Mouse (Mus musculus): ENCODE results near the gene Yif1a.
A peak's percentile ranks its signal among the peaks of the same experiment; 100 is the strongest.

The Yif1a gene

DNA sequence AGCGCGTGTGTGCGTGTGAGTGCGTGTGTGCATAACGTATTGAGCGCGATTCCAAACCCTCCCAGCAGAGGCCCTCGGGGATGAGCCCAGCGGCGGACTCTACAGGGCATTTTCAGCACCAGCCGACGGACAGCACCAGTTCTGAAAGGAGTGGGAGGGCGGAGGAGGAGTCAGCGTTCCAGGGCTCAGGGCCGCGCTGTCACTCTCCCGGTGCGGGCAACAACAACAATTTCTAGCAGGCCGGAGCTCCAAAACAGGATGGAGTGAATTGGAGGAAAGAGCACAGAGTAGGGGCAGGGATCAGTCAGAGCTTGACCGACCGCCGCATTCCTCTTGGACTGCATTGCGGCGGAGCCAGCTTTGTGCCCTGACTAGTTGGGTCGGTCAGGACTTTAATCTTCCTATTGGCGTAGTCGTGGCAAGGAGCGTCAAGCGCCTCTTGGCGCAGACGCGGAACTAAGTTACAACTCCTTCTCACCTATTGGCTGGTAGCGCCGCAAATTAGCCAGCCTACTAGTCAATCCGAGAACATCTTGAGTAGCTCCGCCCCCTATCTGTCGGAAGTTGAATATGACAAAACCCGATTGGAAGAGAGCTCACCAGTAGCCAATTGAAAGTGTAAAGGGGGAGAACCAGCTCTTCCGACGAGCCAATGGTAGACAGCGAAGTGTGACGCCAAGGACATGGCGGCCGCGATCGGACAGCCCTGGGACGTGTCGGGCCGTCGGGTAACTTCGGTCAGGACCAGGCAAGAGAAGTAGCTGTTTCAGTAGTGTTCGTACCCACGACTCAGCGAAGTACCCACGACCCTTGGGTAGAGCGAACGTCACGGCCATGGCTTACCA lies at the start of gene Yif1a:
Gene Yif1a, plus strand, starts transcription at position 655 of the 845 bp plus-strand sequence.
- peak; percentile 87 for DNase-seq

DNA sequence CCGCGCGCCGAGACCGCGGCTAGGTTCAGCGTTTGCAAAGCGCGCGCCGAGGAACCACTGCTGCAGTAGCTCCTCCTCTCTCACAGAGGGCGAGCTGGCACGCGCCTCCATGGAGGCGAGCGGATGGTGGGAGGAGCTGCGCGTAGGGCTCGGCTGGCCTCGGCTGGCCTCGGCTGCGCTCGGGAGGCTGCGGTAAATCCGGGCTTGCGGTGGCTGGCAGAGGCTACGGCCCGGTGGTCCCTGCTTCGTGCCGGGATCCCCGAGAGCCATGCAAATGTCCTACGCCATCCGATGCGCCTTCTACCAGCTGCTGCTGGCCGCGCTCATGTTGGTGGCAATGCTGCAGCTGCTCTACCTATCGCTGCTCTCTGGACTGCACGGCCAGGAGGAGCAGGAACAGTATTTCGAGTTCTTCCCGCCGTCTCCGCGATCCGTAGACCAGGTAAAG lies 49.6 kb upstream of the Yif1a start, which contains the start of the genes B4gat1 and AC124502.3:
Gene B4gat1, plus strand, starts transcription at position 118 of the 448 bp plus-strand sequence.
Gene AC124502.3, plus strand, starts transcription at position 183 of the 448 bp plus-strand sequence.
- peak; percentile 92 for DNase-seq

DNA sequence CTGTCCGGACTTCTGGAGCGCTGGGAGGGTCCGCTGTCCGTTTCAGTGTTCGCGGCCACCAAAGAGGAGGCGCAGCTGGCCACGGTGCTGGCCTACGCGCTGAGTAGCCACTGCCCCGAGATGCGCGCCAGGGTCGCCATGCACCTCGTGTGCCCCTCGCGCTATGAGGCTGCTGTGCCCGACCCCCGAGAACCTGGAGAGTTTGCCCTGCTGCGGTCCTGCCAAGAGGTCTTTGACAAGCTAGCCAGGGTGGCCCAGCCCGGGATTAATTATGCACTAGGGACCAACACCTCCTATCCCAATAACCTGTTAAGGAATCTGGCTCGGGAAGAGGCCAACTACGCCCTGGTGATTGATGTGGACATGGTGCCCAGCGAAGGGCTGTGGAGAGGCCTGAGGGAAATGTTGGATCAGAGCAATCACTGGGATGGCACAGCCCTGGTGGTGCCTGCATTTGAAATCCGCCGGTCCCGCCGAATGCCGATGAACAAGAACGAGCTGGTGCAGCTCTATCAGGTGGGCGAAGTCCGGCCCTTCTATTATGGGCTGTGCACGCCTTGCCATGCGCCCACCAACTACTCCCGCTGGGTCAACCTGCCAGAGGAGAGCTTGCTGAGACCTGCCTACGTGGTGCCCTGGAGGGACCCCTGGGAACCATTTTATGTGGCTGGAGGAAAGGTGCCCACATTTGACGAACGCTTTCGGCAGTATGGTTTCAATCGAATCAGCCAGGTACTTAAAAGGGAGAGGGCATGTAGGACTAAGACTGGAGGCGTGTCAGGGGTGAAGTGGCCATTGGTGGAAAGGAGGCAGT lies 48.8 kb upstream of the Yif1a start:
- DNase-seq, result no peak

DNA sequence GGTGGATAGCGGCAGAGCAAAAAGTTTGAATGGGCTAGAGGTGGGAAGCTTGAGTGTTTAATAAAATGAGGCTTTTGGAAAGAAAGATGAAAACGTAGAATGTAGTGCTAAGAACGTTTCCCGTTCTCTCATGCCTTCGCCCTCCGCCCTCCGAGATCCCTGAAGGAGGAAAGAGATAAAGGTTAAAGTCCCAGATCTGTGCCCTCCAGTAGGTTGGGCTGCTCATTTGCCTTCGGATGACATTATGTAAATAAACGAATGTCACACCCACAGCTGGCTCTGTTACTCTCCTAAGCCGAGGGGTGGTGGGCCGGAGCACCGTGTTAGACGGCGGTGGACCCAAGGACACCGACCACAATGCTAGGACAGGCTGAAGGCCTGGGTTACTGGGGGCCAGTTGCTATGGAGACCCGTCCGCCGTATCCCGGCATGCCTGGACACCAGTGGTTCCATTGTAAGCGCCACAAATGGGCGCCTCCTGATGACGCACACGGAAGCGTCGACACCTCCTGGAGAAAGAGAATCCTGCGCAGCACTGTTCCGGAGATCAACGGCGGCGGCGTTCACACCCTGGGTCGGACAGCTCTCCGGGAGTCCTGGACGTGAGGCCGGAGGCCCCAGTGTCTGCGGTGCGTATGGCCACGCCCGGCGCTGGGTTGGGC lies 47.3 kb upstream of the Yif1a start, which contains the start of gene Brms1:
Gene Brms1, plus strand, starts transcription at position 493 of the 662 bp plus-strand sequence.
- peak; percentile 92 for DNase-seq

DNA sequence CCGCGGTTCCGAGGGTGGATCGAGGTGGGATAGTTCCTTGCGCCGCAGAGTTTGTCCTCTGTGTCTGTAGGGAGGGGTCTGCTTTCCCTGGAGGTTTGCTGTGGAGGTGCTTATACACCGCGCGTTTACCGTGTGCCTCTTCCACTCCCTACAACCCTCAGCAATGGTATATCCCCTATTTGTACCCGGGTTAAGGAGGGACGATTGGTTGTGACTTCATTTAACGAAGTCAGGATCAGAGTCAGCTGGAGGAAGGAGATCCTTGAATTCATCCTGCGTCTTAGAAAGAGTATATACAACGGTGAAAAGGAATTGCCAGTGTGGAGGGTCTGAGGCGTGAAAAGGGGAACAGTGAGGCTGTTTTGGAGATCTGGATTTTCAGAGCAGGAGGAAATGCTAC lies 46.8 kb upstream of the Yif1a start:
- DNase-seq, result no peak

DNA sequence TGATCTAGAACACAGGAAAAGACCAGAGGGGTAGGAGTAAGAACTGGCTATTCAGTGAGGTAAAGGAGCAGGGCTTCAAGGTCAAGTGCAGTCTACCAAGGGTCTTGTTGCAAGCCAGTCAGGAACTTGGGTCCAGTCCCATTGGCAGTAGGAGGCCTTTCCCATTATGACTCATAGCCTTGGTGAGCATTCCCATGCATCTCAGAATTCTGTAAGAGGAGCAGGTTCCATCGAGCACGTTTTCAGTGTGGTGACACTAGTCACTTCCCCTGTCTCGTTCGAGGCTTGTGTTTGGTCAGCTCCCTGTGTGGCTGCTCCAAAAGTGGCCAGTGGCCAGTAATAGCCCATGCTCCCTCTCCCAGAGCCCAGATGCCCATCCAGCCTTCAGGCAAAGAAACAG lies 42.8 kb upstream of the Yif1a start:
- no peak for DNase-seq

DNA sequence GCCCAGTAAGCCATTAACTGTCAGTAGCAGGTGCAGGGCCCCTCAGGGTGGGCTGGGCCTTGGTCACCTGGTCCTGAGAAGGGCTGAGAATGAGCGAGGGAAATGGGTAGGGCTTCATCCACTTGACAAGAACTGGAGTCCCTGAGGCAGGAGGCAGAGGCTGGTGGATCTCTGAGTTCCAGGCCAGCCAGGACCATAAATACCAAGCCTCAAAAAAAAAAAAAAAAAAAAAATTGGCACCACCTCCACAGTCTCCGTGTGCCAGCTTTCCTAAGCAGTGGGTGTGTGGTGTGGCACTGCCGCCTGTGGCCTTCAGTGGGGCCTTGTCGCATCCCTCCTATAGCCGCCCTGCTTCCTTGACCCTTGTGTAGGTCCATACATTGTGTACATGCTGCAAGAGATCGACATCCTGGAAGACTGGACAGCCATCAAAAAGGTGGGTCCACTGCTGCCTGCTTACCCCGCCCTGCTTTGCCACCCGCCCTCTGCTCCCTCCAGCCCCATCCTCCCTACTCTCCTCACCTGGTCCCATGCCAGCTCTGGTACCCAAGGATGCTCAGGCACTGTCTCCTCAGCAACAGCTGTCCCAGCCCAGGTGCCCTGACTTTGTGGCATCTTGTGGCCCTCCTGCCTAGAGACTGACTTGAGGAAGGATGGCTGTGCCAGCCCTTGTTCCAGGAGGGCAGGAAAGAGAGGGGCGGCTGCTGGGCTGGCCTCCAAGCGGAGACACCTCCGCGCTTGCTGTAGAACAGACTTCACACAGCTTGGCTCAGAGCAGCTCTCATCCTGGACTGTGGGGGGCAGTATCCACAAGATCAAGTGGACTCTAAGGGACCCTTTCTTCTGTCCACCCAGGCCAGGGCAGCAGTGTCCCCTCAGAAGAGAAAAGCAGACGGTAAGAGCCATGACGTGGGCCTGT lies 39.9 kb upstream of the Yif1a start:
- peak; percentile 65 for DNase-seq

DNA sequence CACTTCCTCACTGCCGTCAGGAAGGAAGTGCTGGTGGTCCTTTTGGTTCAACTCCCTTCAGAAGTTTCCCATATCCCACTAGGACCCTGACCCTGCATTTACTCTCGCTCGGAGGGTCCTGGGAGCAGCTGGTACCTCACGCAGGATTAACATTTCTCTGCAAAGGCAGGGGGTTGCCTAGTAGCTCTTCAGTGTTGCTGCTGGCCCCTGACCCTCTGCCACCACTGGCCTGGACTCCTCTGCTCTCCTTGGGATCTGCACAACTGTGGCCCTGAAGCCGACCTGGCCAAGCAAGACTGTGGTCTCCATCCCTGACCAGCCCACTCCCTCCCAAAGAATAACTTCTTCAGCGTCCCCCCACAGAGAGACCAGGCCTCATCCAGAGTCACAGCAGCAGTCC lies 39.0 kb upstream of the Yif1a start:
- DNase-seq, result no peak

DNA sequence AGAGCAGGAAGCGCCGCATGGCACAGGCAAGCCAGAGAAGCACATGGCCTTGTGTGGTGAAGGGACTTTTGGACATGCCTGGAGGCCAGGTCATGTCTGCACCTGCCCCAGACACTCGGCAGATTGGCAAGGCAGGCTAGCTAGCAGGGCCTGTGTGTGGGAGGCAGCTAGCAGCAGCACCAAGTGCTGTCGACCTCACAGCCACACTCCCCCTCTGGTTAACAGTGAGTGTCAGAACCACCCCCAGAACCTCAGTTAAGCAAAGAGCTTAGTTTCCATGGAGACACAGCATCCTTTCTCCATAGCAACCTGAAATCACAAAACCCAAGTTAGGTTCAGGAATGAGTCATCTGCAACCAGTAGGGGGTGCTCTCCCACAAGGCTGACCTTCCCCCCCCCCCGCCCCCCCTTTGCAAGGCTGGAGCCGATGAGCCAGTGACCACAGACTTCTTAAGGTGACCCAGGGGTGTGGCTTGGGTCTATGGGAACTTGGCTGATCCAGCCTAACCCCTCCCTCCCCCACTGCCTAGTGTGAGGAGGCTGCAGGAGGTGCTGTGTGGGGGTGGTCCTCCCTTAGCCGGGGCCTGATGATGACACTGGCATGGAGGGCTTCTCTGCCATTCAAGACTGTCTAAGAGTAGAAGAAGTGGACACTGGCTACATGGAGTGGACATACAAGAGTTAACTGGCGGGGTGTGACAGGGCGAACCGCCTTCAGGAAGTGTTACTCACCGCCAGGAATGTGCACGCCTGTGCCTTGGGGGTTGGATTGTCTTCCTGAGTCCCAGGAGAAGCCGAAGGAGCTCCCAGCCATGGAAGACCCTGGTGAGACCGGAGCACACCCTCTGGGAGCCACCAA lies 38.1 kb upstream of the Yif1a start, which contains the start of gene Rin1:
Gene Rin1, plus strand, starts transcription at position 435 of the 859 bp plus-strand sequence.
- no peak for DNase-seq

DNA sequence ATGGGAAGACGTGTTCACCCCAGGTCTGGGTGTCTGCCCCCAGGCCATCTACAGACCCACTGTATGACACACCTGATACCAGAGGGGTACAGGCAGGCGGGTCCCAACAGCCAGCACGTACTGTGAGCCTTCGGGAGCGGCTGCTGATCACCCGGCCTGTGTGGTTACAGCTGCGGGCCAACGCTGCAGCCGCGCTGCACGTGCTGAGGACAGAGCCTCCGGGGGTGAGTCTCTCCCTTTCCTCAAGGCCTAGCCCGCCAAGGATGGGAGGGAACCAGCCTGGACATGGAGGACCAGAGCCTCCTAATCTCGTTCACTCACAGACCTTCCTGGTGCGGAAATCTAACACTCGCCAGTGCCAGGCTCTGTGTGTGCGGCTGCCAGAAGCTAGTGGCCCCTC lies 37.3 kb upstream of the Yif1a start:
- no peak for DNase-seq

DNA sequence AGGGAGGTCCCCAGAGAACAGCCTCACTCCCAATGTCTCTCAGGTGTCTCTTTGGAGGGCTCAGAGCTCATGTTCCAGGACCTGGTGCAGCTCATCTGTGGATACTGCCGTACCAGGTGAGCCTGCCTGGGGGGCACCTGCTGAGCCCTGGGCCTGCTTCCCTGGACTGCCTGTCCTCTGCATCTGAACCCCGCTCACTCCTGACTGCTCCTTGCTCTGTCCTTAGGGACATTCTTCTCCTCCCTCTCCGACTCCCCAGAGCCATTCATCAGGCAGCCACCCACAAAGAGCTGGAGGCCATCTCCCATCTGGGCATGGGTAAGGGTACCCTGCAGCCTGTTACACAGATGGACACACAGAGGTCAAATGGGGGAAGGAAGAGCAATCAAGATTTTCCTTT lies 36.8 kb upstream of the Yif1a start:
- DNase-seq, result no peak

DNA sequence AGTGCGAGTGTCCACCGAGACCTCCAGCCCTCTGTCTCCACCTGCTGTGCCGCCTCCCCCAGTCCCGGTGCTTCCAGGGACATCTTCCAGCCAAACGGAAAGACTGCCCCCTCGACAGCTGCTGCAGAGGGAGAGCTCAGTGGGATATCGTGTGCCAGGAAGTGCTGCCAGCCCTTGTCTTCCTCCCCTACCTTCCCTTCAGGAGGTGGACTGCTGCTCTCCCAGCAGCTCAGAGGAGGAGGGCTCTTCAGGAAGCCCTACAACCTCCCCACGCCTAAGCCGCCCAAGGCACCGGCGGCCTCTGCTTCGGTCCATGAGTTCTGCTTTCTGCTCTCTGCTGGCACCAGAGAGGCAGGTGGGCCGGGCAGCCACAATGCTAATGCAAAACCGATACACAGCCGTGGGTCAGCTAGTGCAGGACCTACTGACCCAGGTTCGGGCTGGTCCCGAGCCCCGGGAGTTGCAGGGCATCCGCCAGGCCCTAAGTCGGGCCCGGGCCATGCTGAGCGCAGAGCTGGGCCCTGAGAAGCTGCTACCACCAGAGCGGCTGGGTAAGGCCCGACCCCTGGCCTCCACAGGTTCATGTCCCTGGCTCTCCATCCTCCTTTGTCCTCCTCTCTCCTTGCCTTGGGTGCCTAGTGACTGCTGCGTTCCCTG lies 36.0 kb upstream of the Yif1a start:
- DNase-seq, result no peak

DNA sequence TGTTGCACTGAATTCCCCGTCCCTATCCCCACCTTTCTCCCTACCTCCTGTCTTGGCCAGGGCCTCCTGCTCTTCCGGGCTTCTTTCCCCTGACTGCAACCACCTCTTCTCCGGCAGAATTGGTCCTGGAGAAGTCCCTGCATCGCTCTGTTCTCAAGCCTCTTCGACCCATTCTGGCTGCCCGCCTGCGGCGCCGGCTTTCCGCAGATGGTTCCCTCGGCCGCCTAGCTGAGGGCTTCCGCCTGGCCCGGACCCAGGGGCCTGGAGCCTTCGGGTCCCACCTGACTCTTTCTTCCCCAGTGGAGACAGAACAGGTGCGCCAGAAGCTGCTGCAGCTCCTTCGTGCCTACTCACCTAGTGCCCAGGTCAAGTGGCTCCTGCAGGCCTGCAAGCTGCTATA lies 35.5 kb upstream of the Yif1a start:
- no peak for DNase-seq

DNA sequence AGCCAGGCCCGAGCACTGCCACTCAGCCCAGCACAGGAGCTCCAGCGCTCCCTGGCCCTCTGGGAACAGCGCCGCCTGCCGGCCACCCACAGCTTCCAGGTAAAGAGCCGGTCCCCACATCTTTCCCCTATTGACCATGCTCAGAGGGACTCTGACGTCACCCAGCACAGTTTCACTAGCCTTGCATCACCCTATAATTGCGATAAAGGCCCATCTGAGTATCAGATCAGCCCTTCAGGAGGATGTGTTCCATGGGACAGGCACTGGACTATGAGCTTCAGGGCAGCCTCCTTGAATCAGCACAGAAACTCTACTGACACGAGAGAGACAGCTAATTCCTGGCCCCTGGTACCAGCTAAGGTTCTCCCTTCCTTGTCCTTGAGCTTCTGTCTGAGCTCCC lies 34.4 kb upstream of the Yif1a start:
- peak; percentile 59 for DNase-seq

DNA sequence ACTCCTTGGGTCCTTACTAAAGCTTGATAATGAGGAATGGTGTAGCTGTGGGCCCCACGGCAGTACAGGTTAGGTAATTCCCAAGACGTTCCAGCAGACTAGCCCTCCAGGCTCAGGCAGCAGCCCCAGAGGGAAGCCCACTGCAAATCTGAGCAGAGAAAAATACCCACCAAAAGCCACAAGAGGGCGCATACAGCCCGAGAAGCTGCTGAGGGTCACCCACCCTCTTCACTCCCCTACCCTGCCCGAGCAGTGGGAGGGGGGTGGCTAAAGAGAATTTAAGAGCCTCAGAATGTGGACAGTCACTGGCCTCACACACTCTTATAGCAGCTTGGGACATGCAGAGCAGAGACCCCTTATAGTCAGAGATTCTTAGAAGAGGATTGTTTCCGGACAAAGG lies 32.1 kb upstream of the Yif1a start:
- no peak for DNase-seq

DNA sequence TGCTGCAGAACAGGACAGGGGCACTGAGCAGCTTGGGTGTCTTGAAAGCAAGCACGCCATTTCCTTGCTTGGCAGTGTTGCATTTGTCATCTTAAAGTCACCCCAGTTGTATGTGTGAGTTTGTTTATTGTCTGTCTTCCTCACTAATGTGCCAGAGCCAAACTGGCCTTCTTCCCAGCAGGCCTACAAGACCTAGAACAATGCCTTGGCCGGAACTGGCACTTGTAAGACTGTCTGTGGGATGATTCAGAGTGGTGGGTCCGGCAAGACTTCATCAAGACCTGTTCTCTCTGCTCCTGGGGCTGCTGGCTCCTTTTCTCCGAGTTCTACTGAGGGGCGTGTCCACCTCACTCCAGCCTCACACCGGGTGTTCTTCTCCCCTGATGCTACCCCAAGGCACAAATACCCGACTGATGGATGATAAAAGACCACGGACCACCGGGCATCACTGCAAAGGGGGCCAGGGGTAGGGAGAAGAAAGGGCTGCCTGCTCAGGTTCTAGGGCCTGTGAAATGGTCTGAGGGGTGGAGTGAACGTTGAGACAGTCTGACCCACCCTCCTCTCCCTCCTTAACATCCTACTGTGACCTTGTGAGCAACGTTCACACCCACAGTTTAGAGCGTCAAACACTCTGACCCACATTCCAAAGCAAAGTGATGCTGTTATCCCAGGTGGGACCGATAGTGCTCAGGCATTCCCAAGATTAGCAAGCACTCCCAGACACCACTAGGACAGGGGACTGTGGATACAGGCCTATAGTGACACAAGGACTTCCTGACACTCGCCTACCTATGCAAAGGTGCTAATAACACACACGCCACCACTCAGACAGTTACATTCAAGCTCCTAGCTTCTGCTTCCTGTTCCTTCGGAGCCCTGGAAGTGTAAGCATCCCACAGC lies 30.2 kb upstream of the Yif1a start:
- DNase-seq, result no peak

DNA sequence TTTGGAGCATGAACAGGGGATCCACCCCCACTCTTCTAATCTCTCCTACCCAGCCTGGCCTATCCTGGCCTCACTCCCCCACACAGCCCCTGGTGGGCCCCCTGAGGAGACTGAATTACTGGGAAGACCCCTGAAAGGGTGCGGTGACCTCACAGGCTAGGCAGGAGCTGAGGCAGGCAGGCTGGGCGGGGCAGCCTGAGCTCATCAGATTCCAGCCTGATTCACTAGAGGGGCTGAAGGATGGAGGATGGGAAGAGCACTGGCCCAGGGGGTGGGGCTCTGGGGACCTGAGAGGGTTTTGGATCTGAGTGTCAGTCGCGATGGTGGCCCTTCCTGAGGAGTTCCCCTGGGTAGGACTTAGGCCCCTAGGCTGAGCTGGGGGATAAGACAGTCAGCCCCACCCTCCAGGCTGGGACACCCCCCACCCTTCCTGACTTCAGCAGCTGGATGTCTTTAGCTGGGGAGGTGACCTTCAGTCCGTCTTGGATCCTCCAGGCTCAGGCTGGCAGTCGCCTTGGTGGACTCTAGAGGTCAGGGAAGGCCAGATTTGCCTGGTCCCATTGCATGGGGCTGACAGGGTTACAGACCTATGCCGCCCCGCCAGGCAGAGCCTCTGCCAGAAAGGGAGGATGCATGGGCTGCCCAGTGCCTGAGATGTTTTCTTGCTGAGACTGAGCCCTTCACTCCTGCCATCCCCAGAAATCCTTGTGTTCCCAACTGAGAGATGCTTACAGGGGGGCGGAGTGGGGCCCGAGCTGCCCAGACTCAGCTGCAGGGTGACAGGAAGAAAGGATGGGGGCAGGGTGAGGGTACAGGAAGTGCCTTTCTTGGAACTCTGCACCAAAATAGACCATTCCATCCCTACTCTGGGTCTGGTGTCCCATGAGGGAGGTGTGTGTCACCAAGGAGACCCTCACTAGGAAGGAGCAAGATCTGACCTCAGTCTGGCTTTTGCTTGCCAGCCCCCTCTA lies 29.3 kb upstream of the Yif1a start:
- no peak for DNase-seq
